Mouse (Mus musculus): Measurements from ENCODE around the gene Aadat. TPM values are rescaled to one million over a fixed set of nuclear protein-coding genes. Genes with fewer than 3 reads are reported as not detected.
"Not testable (repeated sequence)": the region's sequence is repeated elsewhere in the genome, so short reads cannot be mapped to it uniquely, and the experiment has no call there.

Aadat gene
- polyA plus RNA-seq, 1 experiment = not detected

- Histone ChIP-seq H3K9me3 (ENCODE audit: control insufficient read depth, low read length) (peaks cover 6% of the 10 kb centered on the region; the same call in 1 of the 2 replicates), H3K4me1 (ENCODE audit: control insufficient read depth) (no peaks in the 10 kb centered on the region), H3K36me3 (ENCODE audit: control insufficient read depth) (no peaks in the 10 kb centered on the region), H3K4me3 (replicated peaks) (no peak overlapping the region), H3K27me3 (ENCODE audit: control insufficient read depth) (no peaks in the 10 kb centered on the region)
- TF ChIP-seq GATA1 (IDR thresholded peaks at IDR 0.05; ENCODE audit: low read length) (no peak), TAL1 (IDR thresholded peaks at IDR 0.05; ENCODE audit: low read length) (no peak)
Measured at GRCm38 (mm10) chr8:60534945-60535344, 29.2 kb downstream of the Aadat start.

- Histone ChIP-seq H3K36me3 (ENCODE audit: control insufficient read depth) (no peaks in the 10 kb centered on the region), H3K9me3 (ENCODE audit: control insufficient read depth, low read length) (no peaks in the 10 kb centered on the region), H3K4me3 (replicated peaks) (no peak overlapping the region), H3K27me3 (ENCODE audit: control insufficient read depth) (no peaks in the 10 kb centered on the region), H3K4me1 (ENCODE audit: control insufficient read depth) (no peaks in the 10 kb centered on the region)
- TF ChIP-seq TAL1 (IDR thresholded peaks at IDR 0.05; ENCODE audit: low read length) (no peak), GATA1 (IDR thresholded peaks at IDR 0.05; ENCODE audit: low read length) (no peak)
Measured at GRCm38 (mm10) chr8:60566783-60567182, 61.1 kb downstream of the Aadat start.

- Histone ChIP-seq H3K4me1 (ENCODE audit: control insufficient read depth) (no peaks in the 10 kb centered on the region), H3K4me3 (replicated peaks) (no peak overlapping the region), H3K9me3 (ENCODE audit: control insufficient read depth, low read length) (no peaks in the 10 kb centered on the region), H3K36me3 (ENCODE audit: control insufficient read depth) (no peaks in the 10 kb centered on the region), H3K27me3 (ENCODE audit: control insufficient read depth) (no peaks in the 10 kb centered on the region)
- TF ChIP-seq TAL1 (IDR thresholded peaks at IDR 0.05; ENCODE audit: low read length) (no peak), GATA1 (IDR thresholded peaks at IDR 0.05; ENCODE audit: low read length) (no peak)
Measured at GRCm38 (mm10) chr8:60577231-60577630, 71.5 kb downstream of the Aadat start.

GRCm38 (mm10) chr8:60583369-60583768 is 77.6 kb downstream of the Aadat start:
- Histone ChIP-seq H3K9me3 (ENCODE audit: control insufficient read depth, low read length) (no peaks in the 10 kb centered on the region), H3K27me3 (ENCODE audit: control insufficient read depth) (no peaks in the 10 kb centered on the region), H3K4me3 (replicated peaks) (no peak overlapping the region), H3K36me3 (ENCODE audit: control insufficient read depth) (no peaks in the 10 kb centered on the region), H3K4me1 (ENCODE audit: control insufficient read depth) (no peaks in the 10 kb centered on the region)
- no peak for TF ChIP-seq GATA1 (IDR thresholded peaks at IDR 0.05; ENCODE audit: low read length)

DNA sequence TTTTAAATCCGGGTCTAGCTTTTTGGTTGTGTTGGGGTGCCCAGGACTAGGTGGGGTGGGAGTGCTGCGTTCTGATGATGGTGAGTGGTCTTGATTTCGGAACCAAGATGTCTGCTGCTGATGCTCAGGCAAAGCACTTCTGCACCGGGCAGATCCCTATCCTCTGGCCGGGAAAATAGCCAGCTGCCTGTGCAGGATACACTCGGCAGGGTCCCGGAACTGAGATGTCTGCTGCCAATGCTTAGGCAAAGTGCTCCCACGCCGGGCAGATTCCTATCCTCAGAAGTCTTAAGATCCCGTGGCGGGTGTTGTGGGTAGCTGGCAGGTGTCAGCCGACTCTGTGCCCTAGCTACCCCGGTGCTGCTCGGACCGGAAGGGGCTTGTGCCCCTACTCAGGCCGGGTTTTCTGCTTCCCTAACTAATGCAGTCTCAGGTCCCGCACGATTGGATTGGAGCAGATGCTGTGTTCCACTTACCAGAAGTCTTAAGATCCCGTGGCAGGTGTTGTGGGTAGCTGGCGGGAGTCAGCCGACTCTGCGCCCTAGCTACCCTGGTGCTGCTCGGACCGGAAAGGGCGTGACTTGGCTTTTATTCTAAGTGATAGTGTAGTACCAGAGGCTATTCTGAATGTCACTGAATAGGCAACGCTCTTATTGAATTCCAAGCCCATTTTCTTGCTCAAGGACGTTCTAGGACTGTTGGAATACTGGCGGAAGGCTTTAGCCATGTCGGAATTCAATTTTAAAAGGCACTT is 85.8 kb downstream of the Aadat start:
- not testable (repeated sequence) for H3K27me3 ChIP-seq (ENCODE audit: control insufficient read depth); H3K4me3 ChIP-seq (replicated peaks); H3K36me3 ChIP-seq (ENCODE audit: control insufficient read depth); H3K9me3 ChIP-seq (ENCODE audit: control insufficient read depth, low read length); H3K4me1 ChIP-seq (ENCODE audit: control insufficient read depth)

- no peaks in the 10 kb centered on the region for H3K4me1 ChIP-seq (ENCODE audit: control insufficient read depth)
- no peak for TF ChIP-seq TAL1 (IDR thresholded peaks at IDR 0.05; ENCODE audit: low read length)
- no peak for TF ChIP-seq GATA1 (IDR thresholded peaks at IDR 0.05; ENCODE audit: low read length)
- no peak overlapping the region for H3K4me3 ChIP-seq (replicated peaks)
Measured at GRCm38 (mm10) chr8:60594761-60595160, 89.0 kb downstream of the Aadat start.

More at GRCm38 (mm10) chr8:60594761-60595160, 89.0 kb downstream of the Aadat start:
- H3K9me3 ChIP-seq (ENCODE audit: control insufficient read depth, low read length) = no peaks in the 10 kb centered on the region
- no peaks in the 10 kb centered on the region for H3K27me3 ChIP-seq (ENCODE audit: control insufficient read depth)
- no peaks in the 10 kb centered on the region for H3K36me3 ChIP-seq (ENCODE audit: control insufficient read depth)

Other genes with a start within 250 kb of the Aadat start
- gene Gm10283, start 2.7 kb upstream of the Aadat start, polyA plus RNA-seq (2012) = not detected in 2 replicates
- not detected in 2 replicates for gene Mfap3l, start 126.9 kb downstream of the Aadat start, polyA plus RNA-seq (2012)

All from erythroblast, embryonic 14.5 days (primary cell).